Mouse (Mus musculus) cerebellum, adult 11-12 months (tissue): ENCODE data around the gene Rps16.

ENCODE experiments used
- DNase-seq: peaks from one replicate; pipeline ENCODE4 v3.0.0; 2022

Rps16 gene

GRCm38 (mm10) chr7:28350155-28350883 is at the start of gene Rps16:
TSS of gene Rps16 (plus strand) at chr7:28350652.
- DNase-seq, result peak; percentile 97

DNA sequence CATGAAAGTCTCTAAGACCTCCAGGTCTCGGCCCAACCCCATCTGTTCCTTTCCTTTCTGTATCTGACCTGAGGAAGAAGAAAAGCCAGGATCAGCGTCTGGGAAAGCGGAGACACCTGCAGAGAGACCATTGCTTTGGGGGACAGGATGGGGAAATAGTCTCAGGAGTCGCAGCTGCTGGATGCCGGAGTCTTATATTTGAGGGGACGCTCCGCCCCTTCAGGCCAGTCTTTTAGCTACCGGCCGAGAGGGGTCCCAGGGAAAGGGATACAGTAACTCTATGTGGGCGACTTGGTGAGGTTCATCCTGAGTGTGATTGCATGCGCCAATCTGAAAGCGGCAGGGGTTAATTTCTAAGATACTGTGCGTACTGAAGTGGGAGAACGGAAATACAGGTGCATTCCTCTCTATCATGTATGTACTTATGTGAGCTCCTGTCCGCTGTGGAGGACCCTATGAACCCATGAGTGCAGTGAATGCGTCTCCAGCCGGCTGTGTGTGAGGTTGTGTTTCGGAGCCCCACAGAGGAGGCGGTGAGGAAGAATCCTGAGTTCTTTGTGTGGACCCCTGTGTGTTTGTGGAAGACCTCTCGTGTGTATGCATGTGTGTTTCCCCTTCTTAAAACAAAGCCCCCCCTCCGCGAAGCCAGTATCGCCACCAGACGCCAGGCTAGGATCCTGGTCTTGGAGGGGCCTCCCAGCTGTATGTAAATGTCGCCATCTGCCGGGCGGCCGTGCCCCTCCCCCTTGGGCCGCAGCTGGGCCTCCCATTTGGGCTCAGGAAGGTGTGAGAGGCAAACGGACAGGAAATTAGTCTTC is 48.6 kb upstream of the Rps16 start, which contains the start of gene Dll3:
Dll3 (minus strand) TSS at position 623 of the 818 bp plus-strand sequence.
- no peak for DNase-seq

- DNase-seq, result no peak
Measured at GRCm38 (mm10) chr7:28305641-28306040, 44.8 kb upstream of the Rps16 start.

DNA sequence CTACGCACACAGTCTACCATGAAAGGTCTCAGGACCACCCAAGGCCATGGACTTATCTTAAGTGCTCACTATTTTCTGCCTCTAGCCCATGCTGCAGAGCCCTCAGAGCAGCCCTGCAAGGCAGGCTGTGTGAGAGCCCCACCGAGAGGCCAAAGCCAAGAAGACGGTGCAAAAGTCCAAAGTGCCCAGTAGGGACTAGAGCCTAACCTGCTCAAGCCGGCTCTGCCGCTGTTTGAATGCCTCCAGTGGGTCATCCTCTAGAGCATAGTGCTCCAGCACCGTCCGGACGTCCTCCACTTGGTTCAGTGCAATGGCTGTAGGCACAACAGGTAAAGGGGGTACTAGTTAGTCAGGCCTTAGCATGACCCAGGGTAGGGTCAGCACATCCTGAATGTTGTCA is 44.2 kb upstream of the Rps16 start:
- no peak for DNase-seq

DNA sequence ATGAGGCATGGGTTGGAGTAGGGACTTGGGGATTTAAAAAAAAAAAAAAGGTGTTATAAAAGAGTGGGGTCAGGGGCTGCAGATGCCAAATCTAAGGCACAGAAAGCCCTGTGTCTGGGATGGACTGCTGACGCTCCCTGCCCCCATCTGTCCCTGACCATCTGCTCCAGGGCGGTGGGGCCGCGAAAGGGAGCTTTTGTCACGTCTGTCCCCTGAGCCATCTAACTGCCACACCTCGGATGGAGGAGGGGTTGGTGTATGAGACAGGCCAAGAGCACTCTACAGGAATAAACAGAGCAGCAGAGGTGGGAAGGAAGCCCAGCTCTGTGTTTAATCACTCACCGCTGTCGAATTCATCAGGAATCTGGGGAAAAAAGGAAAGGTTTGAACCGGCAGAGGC is 40.7 kb upstream of the Rps16 start:
- no peak for DNase-seq

GRCm38 (mm10) chr7:28311151-28311925 is 39.1 kb upstream of the Rps16 start:
- no peak for DNase-seq

DNA sequence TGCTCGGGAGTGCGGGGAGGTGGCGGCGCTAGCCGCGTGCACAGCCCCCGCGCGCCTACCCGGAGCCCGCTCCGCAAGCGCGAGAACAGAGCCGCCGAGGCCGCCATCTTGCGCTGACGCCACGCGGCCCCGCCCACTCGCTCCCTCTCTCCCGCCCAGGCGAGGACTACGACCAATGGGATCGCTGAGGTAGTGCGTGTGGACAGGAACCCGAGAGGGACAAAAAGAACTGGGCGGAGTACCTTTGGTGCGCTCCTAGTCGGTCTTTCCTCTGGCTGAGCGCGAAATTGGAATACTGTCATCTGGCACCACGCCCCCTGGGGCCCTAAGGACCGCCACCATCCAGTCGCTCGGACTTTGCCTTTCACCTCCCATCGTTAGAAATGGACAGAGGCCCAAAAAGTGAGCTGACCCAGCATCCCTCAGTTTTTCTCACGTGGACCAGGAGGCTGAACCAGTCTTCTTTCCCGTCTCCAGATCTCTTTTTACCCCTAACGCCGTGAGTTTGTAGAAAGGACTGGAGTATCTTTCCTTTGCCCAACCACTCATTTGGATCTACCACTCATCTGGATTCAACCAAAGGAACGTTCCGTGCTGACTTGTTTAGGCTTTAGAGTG is 38.4 kb upstream of the Rps16 start, which contains the start of gene Timm50:
Timm50 (minus strand) TSS at position 147 of the 618 bp plus-strand sequence.
- DNase-seq, result peak; percentile 97

- no peak for DNase-seq
Measured at GRCm38 (mm10) chr7:28318036-28318435, 32.4 kb upstream of the Rps16 start.

- no peak for DNase-seq
Measured at GRCm38 (mm10) chr7:28318714-28319113, 31.7 kb upstream of the Rps16 start.

DNA sequence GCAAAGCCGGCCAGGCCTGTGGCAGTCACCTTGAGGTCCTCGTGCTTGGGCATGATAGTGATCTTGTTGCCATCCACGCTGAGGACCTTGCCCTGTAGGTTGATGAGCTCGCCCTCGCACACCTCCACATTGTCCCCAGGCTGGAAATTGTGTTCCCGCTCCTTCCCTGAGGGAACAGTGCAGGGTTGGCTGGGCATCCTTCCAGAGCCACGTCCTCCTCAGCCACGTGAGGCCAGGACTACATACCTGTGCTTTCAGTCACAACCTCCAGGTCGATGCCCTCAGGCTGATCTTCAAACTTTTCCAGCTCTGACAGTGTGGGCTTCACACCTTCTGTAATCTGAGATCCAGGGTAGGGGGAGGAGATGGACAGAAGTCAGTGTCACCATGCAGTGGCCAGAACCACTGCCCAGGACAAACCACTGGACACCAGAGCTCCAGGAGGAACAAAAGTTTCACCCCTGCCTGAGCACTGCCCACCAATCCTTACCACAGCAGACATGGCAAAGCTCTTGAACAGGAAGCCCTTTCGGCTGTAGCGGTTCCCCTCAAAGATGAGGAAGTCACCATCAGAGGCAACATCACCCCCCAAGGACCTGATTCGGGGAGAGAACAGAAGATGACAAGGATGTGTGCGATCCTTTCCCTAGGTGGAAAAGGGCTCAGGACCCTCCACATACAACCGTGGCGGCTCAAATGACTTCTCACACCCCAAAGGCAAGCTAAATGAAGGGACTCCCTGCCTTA is 28.3 kb upstream of the Rps16 start:
- no peak for DNase-seq

DNA sequence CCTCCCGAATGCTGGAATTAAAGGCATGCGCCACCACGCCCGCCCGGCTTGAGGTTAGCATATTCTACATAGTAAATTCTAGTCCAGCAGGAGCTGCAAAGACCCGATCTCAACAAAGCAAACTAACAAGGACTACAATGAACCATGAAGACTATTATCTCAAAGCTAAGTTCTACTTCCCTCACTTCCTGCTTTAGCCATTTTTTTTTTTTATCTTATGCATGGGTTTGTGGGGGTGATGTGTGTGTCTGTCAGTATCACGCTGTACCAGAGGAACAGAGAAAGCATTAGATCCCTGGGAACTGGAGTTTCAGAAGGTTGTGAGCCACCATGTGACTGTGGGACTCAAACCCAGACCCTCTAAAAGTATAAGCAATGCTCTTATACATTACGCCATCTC is 25.2 kb upstream of the Rps16 start:
- no peak for DNase-seq

GRCm38 (mm10) chr7:28326457-28326856 is 24.0 kb upstream of the Rps16 start:
- DNase-seq, result no peak

DNA sequence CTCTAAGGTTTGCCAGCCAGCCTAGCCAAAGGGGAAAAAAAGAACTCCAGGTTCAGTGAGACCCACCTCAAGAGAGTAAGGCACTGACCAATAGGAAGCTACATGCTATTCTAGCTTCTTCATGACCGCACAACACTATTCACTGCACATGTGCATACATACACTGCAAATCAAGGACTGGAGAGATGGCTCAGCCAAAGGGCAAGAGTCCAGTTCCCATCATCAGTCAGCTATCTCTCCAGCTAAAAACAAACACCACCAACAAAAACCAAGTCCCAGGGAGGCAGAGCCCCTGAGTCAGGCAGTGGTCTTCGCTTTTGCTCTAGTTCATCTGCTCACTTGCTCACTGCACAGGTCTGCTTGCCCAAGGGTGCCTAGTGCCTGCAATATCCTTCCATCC is 22.2 kb upstream of the Rps16 start:
- DNase-seq, result no peak

DNA sequence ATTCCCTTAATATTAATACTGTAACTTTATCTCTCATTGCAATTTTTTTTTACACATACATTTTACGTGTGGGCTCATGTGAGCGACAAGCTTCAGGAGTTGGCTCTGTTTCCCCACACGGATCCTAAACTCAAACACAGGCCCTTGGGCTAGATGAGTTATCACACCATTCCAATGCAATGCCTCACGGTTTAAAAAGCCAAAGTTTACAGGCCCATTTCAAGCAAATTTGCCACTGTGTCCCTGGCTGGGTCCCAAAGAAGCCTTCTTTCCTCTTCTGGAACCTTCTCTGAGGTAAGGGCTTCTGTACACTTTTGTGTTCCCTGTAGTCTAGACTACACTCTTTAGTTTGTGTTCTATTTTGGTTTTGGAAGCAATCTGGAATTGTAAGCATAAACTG is 15.9 kb upstream of the Rps16 start:
- DNase-seq, result no peak

- DNase-seq, result no peak
Measured at GRCm38 (mm10) chr7:28335471-28335870, 15.0 kb upstream of the Rps16 start.

- peak; percentile 97 for DNase-seq
Measured at GRCm38 (mm10) chr7:28338108-28338998, 12.1 kb upstream of the Rps16 start, which contains the start of gene Supt5. TSS of gene Supt5 (minus strand) at chr7:28338746.

DNA sequence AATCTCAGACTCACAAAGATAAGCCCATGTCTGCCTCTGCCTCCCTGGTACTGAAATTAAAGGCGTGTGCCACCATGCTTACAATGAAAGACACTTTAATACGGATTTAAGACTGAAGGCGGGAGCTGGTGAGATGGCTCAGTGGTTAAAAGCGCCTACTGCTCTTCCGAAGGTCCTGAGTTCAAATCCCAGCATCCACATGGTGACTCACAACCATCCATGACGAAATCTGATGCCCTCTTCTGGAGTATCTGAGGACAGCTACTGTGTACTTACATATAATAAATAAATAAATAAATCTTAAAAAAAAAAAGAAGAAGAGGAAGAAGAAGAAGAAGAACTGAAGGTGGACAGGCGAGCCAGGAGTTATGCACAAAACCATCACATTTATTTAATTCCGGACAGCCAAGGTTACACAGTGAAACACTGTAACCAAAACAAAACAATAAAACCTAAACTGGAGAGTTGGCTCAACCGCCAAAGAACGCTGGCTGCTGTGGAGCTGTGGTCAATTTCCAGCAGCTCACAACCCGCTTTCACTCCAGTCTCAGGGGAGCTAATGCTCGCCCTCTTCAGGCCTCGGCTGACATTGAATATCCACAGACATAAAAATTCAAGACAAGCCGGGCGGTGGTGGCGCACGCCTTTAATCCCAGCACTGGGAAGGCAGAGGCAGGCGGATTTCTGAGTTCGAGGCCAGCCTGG is 11.1 kb upstream of the Rps16 start:
- DNase-seq, result peak; percentile 44

GRCm38 (mm10) chr7:28341381-28341780 is 9.1 kb upstream of the Rps16 start:
- no peak for DNase-seq

GRCm38 (mm10) chr7:28344637-28345036 is 5.8 kb upstream of the Rps16 start:
- DNase-seq, result no peak

DNA sequence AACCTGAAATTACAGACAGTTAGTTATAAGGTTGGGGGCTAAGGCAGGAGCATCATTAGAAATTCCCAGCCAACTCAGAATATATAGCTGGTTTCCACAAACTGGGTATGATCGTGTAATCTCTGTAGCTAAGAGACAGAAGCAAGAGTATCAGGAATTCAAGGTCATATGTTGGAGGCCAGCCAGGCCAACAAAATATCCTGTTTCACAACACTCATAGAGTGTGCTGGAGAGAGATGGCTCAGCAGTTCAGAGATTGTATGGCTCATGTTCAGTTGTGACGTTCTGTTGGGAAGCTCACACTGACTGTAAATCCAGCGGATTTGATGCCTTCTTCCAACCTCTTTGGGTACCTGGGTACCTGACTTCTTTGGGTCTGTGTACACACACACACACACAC is 2.7 kb upstream of the Rps16 start:
- DNase-seq, result no peak
